Mouse (Mus musculus): ENCODE measurements around the gene Gm3336. TPM values are rescaled to one million over a fixed set of nuclear protein-coding genes. Genes with fewer than 3 reads are reported as not detected.
A peak's percentile ranks its signal among the peaks of the same experiment; 100 is the strongest.

The Gm3336 gene
- total and polyA plus RNA-seq, 3 experiments: 0.25 to 0.49 TPM; not detected in 1

DNA sequence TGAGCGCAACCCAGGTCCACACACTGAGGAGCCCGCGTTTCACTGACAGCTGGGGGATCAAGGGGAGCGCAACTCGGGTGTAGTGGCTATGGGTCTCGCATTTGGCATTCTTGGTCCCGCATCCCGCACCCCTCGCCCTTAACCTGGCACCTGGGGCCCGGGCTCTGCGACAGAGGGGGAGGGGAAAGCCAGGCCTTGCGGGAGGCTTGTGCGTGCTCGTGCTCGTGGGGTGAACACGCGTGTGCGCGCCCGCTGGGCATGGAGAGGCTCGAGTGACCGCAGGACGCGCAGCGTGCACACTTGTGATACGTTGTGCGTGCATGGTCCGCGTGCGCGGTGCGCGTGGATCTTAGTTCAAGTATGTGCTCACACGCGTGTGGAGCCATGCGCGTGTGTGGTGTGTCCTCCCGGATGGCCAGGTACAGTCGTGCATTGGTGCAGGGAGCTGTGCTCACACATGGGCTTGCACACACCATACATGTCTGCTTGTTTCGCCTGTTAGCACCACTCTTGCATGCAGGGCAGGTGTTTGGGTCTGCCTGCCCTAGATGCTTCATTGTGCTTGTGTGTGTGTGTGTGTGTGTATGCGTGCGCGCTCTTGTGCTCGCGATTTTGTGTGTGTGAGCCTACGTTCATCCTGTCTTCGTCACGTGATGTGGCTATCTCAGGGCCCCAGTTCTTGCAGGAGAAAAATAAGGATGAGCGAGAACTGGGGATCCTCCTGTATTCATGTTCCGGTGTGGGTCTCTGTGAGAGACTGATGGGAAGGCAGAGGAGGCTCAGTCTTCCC lies 36.7 kb downstream of the Gm3336 start:
- no peak for TF ChIP-seq TBP (conservative IDR thresholded peaks at IDR 0.05; ENCODE audit: low read depth, low read length)
- in situ Hi-C loops (cut with MboI; ENCODE audit: low pct_ligation_motif_present, low pct_unique_long_range_greater_than_20kb, low sequenced_read_pairs) (loop anchor here (5.0 kb wide), 1 partner anchor 38 kb away; the partner anchor contains the start of gene Gm3336), dilution Hi-C loops (cut with MboI; ENCODE audit: extremely low pct_ligation_motif_present, extremely low pct_unique_long_range_greater_than_20kb, low sequenced_read_pairs) (no loop called here)
- Histone ChIP-seq H3K79me2 (replicated peaks; ENCODE audit: control insufficient read depth, extremely low read depth, insufficient read depth, poor library complexity, severe bottlenecking) (no peaks in the 10 kb centered on the region), H3K4me1 (ENCODE audit: control insufficient read depth in 1 of 2, insufficient read depth in 2 of 2) (peaks cover 10 to 47% of the 10 kb centered on the region in 2 experiments), H3K27ac (ENCODE audit: insufficient read depth, low read depth) (0 out of 2 replicates have a peak overlapping the region, but pooled peaks have one; percentile 3), H3K36me3 (replicated peaks in 1 of 2; ENCODE audit: control insufficient read depth in 1 of 2, insufficient read depth in 1 of 2, low read length in 1 of 2) (peaks cover 20 to 36% of the 10 kb centered on the region in 2 experiments), H3K4me2 (ENCODE audit: insufficient read depth, low read depth, poor library complexity, severe bottlenecking) (peak overlapping the region; percentile 45), H3K27me3 (replicated peaks) (no peaks in the 10 kb centered on the region), H3K4me3 (replicated peaks in 1 of 3; ENCODE audit: low read depth in 2 of 3, low read length in 2 of 3, poor library complexity in 1 of 3) (peak overlapping the region; percentile 47 to 73 (median 47)), H3K9ac (ENCODE audit: insufficient read depth, low read depth) (peak overlapping the region; percentile 74), H3K9me3 (replicated peaks; ENCODE audit: low read length) (no peaks in the 10 kb centered on the region)
- DNase-seq (ENCODE audit: extremely low read depth): no peak

- no peaks in the 10 kb centered on the region for H3K27me3 ChIP-seq (replicated peaks)
- no peak overlapping the region for H3K4me3 ChIP-seq (replicated peaks in 1 of 3; ENCODE audit: low read depth in 2 of 3, low read length in 2 of 3, poor library complexity in 1 of 3)
- TF ChIP-seq GABPA (IDR thresholded peaks at IDR 0.05; ENCODE audit: insufficient replicate concordance, low read depth, low read length) (no peak), ETS1 (conservative IDR thresholded peaks at IDR 0.05; ENCODE audit: low read depth, low read length) (no peak), ZKSCAN1 (IDR thresholded peaks at IDR 0.05; ENCODE audit: borderline replicate concordance, low read depth, low read length) (no peak), ZNF384 (IDR thresholded peaks at IDR 0.05; ENCODE audit: low read depth, low read length) (no peak), MAZ (IDR thresholded peaks at IDR 0.05; ENCODE audit: low read depth, low read length) (no peak), IRF4 (IDR thresholded peaks at IDR 0.05; ENCODE audit: low read depth, low read length) (no peak), MXI1 (IDR thresholded peaks at IDR 0.05; ENCODE audit: low read depth, low read length) (no peak), POLR2AphosphoS2 (IDR thresholded peaks at IDR 0.05; ENCODE audit: low read depth, low read length) (no peak), CHD1 (IDR thresholded peaks at IDR 0.05; ENCODE audit: low read depth, low read length) (no peak), HCFC1 (IDR thresholded peaks at IDR 0.05; ENCODE audit: low read depth, low read length) (no peak), RCOR1 (conservative IDR thresholded peaks at IDR 0.05; ENCODE audit: low read depth, low read length) (no peak), TCF12 (IDR thresholded peaks at IDR 0.05; ENCODE audit: low read depth, low read length) (no peak), MAX (IDR thresholded peaks at IDR 0.05; ENCODE audit: low read length) (no peak), EP300 (IDR thresholded peaks at IDR 0.05; ENCODE audit: low read length) (no peak), ELF1 (IDR thresholded peaks at IDR 0.05; ENCODE audit: low read depth, low read length) (no peak), MYC (IDR thresholded peaks at IDR 0.05; ENCODE audit: low read depth, low read length) (no peak), POLR2A (IDR thresholded peaks at IDR 0.05; ENCODE audit: low read depth, low read length) (no peak), USF2 (conservative IDR thresholded peaks at IDR 0.05; ENCODE audit: low read depth, low read length) (no peak), SMC3 (IDR thresholded peaks at IDR 0.05; ENCODE audit: low read depth, low read length) (no peak)
- peaks cover 8 to 43% of the 10 kb centered on the region in 2 experiments for H3K4me1 ChIP-seq (ENCODE audit: control insufficient read depth in 1 of 2, insufficient read depth in 2 of 2)
- H3K27ac ChIP-seq (ENCODE audit: insufficient read depth, low read depth): no peak overlapping the region
- no peak overlapping the region for H3K9ac ChIP-seq (ENCODE audit: insufficient read depth, low read depth)
- H3K79me2 ChIP-seq (replicated peaks; ENCODE audit: control insufficient read depth, extremely low read depth, insufficient read depth, poor library complexity, severe bottlenecking): no peaks in the 10 kb centered on the region
- peaks cover 20 to 35% of the 10 kb centered on the region in 2 experiments for H3K36me3 ChIP-seq (replicated peaks in 1 of 2; ENCODE audit: control insufficient read depth in 1 of 2, insufficient read depth in 1 of 2, low read length in 1 of 2)
- H3K9me3 ChIP-seq (replicated peaks; ENCODE audit: low read length): no peaks in the 10 kb centered on the region
- in situ Hi-C loops (cut with MboI; ENCODE audit: low pct_ligation_motif_present, low pct_unique_long_range_greater_than_20kb, low sequenced_read_pairs) (no loop called here), dilution Hi-C loops (cut with MboI; ENCODE audit: extremely low pct_ligation_motif_present, extremely low pct_unique_long_range_greater_than_20kb, low sequenced_read_pairs) (no loop called here)
- H3K4me2 ChIP-seq (ENCODE audit: insufficient read depth, low read depth, poor library complexity, severe bottlenecking): no peak overlapping the region
- DNase-seq (ENCODE audit: extremely low read depth): no peak
These were observed 37.5 kb downstream of the Gm3336 start for GRCm38 (mm10) chr8:70755661-70756475.

Data from CH12.LX (cell line).